Mouse (Mus musculus) small intestine, adult 2 months (tissue): ENCODE results near the gene Atl3.

Experiments used
- CTCF ChIP-seq: fragments of 200-500 bp; IDR thresholded peaks from 2 replicates; pipeline ENCODE4 v1.5.1; 2012; ENCODE audit warnings: low read depth, mild to moderate bottlenecking, control low read depth, inconsistent platforms, low read length, moderate library complexity, mixed read lengths; ENCODE audit not compliant: insufficient replicate concordance, insufficient read length; ENCODE audit errors: extremely low read depth
- POLR2A ChIP-seq: fragments of 200-500 bp; IDR thresholded peaks from 2 replicates; pipeline ENCODE4 v1.6.1; 2012; ENCODE audit warnings: low read depth, mild to moderate bottlenecking, control low read depth, inconsistent platforms, low read length, moderate library complexity

DNA sequence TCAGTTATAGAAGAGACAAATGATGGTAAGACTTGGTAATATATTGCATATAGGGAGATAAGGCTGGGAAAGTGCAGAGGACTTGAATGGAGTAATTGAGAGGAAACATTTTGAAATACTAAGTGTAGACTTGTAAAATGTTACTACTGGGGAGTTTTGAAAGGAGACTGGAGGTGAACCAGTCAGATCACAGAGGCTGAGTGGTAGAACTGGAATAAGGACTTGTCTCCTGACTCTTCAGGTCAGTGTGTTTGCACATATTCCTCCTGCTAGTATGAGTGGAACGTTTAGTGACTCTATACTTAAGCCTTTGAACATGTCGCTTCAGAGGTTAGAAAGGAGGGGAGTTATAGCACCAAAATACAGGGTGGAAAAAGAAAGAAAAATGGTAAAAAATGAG lies 8.6 kb downstream of the Atl3 start:
- TF ChIP-seq POLR2A (no peak), CTCF (no peak)
